Mouse (Mus musculus): Measurements from ENCODE around the gene Hsp90aa1.
A peak's percentile ranks its signal among the peaks of the same experiment; 100 is the strongest.
"Not testable (repeated sequence)": the region's sequence is repeated elsewhere in the genome, so short reads cannot be mapped to it uniquely, and the experiment has no call there.

Gene Hsp90aa1

DNA sequence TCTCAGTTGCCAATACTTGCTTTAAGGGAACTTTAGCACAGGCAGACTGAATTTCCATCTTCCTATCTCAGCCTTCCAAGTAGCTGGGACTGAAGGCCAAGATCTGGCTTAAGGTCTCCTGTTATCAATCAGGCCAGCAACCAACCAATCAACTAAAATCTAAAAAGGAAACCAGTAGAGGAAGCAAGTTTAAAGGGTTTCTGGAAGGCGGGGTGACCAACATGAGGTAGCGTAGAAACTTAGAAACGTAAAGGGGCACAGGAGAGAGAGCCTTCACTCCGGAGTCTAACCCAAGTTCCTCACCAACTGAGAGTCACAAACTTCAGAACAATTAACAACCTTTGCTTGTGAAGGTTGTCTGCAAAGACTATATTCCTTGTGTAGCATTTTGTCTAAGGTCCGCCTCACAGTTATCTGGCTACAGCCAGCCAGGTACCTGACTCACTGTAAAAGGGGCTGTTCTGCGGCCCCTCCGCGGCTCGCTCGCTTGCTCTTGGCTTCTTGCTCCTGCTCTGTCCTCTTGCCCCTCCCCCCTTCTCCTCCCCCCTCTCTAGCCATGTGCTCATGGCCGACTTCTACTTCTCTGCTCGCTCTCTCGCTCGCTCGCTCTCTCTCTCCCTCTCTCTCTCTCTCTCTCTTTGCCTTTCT lies 3.9 kb downstream of the Hsp90aa1 start:
- no peak for DNase-seq (ENCODE audit: low spot score in 2 of 2)

DNA sequence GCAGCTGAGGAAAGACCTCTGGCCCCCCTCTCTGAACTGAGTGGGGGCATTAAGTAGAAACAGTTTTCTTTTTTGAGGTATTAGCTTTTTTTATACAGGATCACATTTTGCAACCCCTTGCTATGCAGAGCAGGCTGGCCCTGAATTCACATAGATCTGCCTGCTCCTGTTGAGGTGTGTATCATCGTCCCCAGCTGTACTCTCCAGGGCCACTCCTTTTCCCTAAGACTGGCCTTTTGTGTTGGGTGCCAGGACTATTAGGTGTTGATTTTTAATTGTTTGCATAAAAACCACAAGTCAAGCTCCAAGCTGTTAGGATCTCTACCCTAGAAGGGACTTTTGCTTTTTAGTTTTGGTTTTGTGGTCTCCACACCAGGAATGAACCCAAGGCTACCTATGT lies 4.4 kb downstream of the Hsp90aa1 start:
- no peak for DNase-seq (ENCODE audit: low spot score in 2 of 2)

DNA sequence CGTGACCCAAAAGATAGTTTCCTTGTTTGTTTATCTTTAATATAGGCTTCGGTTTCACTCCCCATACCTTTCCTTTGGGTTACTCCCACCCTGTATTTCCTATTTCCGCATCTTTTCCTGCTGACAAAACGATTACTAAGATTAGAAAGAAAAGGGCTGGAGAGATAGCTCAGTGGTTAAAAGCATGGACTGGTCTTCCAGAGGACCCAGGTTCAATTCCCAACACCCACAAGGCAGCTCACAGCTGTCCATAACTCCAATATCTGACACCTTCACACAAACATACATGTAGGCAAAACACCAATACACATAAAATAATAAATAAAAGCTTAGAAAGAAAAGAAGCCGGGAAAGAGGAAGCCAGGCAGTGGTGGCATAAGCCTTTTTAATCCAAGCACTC lies 5.1 kb downstream of the Hsp90aa1 start:
- DNase-seq (ENCODE audit: low spot score in 2 of 2) = no peak

DNA sequence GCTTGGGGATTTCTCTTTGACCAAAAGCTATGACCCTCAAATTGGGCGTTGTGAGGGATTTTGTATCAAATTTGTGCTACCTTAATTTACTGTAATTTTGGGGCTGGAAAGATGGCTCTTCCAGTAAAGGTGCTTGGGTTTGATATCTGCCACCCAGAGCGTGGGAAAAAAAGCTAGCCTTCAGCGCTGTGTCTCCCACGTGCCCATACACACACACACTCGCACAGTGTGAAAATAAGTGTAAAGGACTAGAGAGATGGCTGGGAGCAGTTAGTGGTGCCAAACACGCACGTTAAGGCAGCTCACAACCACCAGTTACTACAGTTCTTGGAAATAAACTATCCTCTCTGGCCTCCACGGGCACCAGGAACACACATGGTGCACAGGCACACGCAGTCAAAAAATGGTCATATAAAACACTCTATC lies 5.5 kb downstream of the Hsp90aa1 start:
- no peak for DNase-seq (ENCODE audit: low spot score in 2 of 2)

DNA sequence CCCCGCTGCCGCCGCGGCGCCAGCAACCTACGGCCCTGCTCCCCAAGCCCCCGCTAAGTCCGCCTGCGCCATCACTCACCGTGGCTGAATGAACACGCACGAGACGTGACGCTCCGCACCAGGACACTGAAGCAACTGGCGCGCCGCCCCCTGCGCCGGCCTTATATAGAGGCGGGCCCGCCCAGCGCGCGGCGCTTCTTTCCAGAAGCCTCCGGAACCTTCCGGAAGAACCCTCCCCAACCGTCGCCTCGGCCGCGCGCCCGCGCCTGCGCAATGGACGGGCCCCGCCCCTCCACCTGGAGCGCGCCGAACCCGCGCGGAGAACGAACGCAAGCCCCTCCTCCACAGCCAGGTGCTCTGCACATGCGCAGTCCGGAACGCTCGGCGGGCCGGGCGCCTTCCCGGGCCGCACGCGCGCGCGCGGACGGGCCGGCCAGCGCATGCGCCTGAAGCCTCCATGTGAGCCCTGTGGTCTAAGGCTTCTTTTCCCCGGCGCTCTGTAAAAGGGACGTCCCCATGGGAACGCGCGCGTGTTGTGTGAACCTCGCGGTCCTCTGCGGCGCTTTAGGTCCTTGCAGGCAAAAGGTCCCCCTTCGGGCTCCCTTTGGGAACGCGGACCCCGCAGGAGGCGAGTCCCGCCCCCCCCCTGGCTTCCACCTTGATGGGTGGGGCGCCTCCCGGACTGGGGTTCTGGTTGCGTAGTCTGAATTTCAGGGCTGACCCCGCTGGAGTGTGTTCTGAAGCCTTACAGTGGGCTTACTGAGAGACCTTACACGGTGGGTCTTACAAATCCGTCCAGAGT lies 6.2 kb downstream of the Hsp90aa1 start:
- peak; percentile 99 for DNase-seq (ENCODE audit: low spot score in 2 of 2)

GRCm38 (mm10) chr12:110695676-110696171 lies 6.8 kb downstream of the Hsp90aa1 start:
- DNase-seq (ENCODE audit: low spot score in 2 of 2) = peak; percentile 21 to 46

DNA sequence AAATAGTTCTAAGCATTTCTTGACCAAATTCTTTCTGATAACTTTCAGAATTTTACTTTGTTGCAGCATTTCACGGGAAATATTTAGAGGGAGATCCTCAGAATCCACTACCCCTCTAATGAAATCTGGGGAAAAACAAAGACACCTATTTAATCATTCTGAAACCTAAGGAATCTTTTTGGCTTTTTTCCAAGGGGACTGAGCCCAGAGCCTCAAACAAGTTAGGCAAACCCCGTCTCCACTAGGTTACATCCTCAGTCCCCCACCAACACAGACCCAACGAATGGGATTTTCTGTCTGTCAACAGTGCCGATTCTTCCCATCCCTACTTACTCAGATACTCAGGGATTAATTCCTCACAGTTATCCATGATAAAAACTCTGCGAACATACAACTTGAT lies 9.2 kb downstream of the Hsp90aa1 start:
- DNase-seq (ENCODE audit: low spot score in 2 of 2) = not testable (repeated sequence)

- DNase-seq (ENCODE audit: low spot score in 2 of 2) = no peak
These were observed 12.4 kb downstream of the Hsp90aa1 start for GRCm38 (mm10) chr12:110689919-110690643.

GRCm38 (mm10) chr12:110688921-110689320 lies 13.6 kb downstream of the Hsp90aa1 start:
- not testable (repeated sequence) for DNase-seq (ENCODE audit: low spot score in 2 of 2)

DNA sequence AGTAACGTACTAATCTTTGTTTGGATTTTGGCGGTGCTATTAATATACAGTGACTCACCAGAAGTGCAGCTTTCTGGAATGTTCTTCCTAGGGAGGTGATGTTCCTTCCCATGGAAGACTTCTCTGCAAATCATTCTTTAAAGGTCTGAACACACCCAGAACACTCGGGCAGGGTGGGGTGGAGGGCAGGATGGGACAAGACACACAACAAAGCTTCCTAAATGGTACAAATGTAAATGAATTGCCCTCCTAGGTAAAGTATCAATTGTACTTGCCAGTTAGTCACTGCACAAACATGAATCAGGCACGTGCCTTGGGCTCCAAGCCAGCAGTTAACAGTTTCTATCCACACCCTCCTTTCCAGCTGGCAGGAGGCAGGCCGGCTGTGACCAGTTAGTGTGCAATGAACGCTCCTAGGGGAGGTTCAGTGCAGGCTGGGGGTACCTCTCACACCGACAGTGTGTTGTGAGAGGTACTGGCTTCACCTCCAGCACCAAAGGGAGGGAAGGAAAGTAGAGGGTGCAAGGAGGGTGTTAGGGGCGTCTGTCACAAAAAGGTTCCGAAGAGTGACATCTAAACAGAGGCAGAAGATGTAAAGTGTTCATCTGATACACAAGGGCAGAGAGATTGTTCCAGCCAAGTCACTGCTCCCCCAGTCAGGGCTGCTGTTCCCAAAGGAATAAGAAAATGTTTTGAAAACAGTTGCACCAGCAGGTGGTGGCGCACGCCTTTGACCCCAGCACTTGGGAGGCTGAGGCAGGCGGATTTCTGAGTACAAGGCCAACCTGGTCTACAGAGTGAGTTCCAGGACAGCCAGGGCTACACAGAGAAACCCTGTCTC lies 14.4 kb downstream of the Hsp90aa1 start:
- DNase-seq (ENCODE audit: low spot score in 2 of 2) = no peak

GRCm38 (mm10) chr12:110683580-110683979 lies 18.9 kb downstream of the Hsp90aa1 start:
- no peak for DNase-seq (ENCODE audit: low spot score in 2 of 2)

DNA sequence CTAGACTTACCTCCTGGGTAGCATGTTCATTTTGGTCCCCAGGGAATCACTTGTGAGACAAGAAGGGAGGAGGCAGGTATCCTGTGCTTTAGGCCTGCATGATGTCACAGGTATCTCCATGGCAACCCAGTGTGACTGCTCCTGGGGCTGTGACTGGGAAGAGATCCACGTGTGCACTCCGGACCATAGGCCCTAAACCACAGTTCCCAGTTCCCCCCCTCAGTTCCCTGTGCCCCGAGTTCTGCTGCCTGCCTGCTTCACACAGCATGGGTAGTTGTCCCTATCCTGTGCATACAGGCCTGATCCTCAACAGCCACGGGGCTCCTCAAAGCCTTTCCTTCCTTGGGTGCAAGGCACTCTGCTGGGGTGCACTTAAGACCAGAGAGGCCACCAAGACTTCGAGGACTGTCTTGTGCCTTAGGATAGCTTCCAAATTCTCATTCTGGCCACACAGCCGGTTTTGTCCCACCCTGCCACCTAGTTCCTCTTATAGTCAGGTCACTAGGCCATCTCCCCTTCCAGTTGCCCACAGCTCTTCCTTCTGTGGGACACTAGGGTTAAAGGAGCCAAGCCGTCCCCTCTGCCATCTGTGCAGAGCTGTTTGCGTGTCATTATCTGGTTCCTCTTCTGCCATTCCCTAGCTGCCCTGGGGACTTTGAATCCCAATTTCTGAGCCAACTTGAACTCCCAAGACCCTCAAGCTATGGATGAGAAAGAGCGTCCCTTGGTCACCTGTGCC lies 19.8 kb downstream of the Hsp90aa1 start, which contains the start of gene 1700001K19Rik:
Gene 1700001K19Rik, minus strand, starts transcription at position 59 of the 739 bp plus-strand sequence.
- DNase-seq (ENCODE audit: low spot score in 2 of 2) = no peak

DNA sequence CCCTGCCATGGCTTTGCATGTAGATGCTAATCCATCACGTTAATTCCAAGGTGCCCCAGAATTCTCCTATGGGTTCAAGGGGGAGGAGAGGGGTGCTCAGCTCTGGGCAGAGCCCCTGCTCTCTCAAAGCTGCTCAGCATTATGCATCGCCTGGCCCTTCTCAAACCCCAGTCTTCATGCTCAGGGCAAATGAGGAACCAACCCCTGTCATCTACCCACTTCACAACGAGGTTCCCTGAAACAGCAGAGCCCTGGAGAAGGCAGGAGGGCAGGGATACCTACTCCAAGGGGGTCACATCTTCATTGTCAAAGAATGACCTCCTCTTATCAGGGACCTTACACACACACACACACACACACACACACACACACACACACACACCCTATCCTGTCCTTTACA lies 20.6 kb downstream of the Hsp90aa1 start:
- no peak for DNase-seq (ENCODE audit: low spot score in 2 of 2)

DNA sequence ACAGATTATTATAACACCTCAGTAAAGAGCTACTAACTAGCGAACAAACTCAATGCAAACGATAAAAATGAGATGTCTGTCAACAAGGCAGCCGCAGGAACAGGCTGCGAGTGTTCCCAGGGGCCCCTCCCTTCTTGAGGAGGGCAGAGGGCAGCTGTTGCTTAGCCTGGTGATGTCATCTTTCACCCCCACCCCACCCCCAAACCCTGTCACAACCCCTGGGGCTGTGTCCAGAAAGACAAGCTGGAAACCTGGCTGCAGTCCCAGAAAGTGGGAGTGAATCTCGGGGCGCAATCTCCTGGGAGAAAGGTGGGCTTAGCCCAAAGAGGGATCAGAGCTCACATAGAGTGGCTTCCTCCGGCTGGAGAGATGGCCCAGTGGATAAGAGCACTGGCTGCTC lies 21.3 kb downstream of the Hsp90aa1 start:
- DNase-seq (ENCODE audit: low spot score in 2 of 2) = no peak

DNA sequence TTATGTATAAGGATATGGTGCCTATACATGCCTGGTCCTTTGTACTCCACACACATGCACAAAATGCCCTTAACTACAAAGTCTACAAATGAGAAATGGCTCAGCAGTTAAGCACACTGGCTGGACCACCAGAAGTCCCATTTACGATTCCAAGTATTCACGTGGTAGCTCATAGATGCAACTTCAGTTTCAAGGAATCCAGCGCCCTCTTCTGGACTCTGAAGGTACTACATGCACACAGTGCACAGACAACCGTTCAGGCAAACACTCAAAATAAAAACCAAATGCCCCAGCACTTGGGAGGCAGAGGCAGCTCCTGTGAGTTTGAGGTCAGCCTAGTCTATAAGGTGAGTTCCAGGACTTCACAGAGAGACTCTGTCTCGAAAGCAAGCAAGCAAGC lies 28.3 kb downstream of the Hsp90aa1 start:
- peak in 1 of 2 experiments; percentile 17 for DNase-seq (ENCODE audit: low spot score in 2 of 2)

- no peak for DNase-seq (ENCODE audit: low spot score in 2 of 2)
These were observed 35.0 kb downstream of the Hsp90aa1 start for GRCm38 (mm10) chr12:110667466-110668077.

- no peak for DNase-seq (ENCODE audit: low spot score in 2 of 2)
These were observed 40.8 kb downstream of the Hsp90aa1 start for GRCm38 (mm10) chr12:110661746-110662145.

- DNase-seq (ENCODE audit: low spot score in 2 of 2) = no peak
These were observed 51.1 kb downstream of the Hsp90aa1 start for GRCm38 (mm10) chr12:110651464-110651863.

DNA sequence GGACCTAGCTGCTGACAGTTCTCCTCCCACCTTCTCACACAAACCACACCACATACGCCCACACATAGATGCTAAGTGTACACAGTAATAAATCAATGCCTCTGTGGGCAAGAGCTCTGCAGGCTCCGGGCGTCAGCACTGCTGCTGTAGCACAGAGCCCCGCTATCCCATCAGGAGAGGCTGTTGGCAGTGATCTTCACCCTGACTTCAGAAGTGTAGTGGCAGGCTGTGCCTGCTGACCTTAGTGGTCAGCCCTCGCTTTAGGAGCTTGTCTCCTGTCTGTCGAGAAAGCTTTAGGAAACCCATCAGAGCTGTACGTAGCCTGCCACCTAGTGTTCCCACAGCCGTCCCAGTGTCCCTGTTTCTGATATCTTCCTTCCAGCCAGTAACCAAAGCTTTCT lies 52.3 kb downstream of the Hsp90aa1 start:
- DNase-seq (ENCODE audit: low spot score in 2 of 2) = no peak
